Mouse (Mus musculus) adrenal gland, postnatal 10 days (tissue): ENCODE measurements around the gene Ankdd1b. TPM values are rescaled to one million over a fixed set of nuclear protein-coding genes. Genes with fewer than 3 reads are reported as not detected.

Source experiments
- DNase-seq: peaks from one replicate; pipeline ENCODE4 v3.0.0; 2021; ENCODE audit warnings: mixed read lengths
- total RNA-seq, 2 experiments: library from RNA; stranded (reverse); gene quantifications; 2 replicates each; pipeline ENCODE4 v1.2.3; 2021

Gene Ankdd1b
- total RNA-seq, 2 experiments from 2014 or later = 1.2 TPM

GRCm38 (mm10) chr13:96454288-96454687 lies 16.7 kb downstream of the Ankdd1b start:
- peak; percentile 56 for DNase-seq

GRCm38 (mm10) chr13:96452621-96453020 lies 18.4 kb downstream of the Ankdd1b start:
- no peak for DNase-seq

- no peak for DNase-seq
These were observed 19.4 kb downstream of the Ankdd1b start for GRCm38 (mm10) chr13:96451386-96452140.

- peak; percentile 59 for DNase-seq
These were observed 20.1 kb downstream of the Ankdd1b start for GRCm38 (mm10) chr13:96450869-96451268.

- no peak for DNase-seq
These were observed 20.7 kb downstream of the Ankdd1b start for GRCm38 (mm10) chr13:96450205-96450856.

GRCm38 (mm10) chr13:96440436-96440835 lies 30.6 kb downstream of the Ankdd1b start:
- no peak for DNase-seq

- no peak for DNase-seq
These were observed 34.1 kb downstream of the Ankdd1b start for GRCm38 (mm10) chr13:96436921-96437320.

- DNase-seq = peak; percentile 54
These were observed 35.2 kb downstream of the Ankdd1b start for GRCm38 (mm10) chr13:96435793-96436192.

- DNase-seq = peak; percentile 25
These were observed 36.1 kb downstream of the Ankdd1b start for GRCm38 (mm10) chr13:96434899-96435331.

- DNase-seq = no peak
These were observed 37.3 kb downstream of the Ankdd1b start for GRCm38 (mm10) chr13:96433648-96434190.

- no peak for DNase-seq
These were observed 38.0 kb downstream of the Ankdd1b start for GRCm38 (mm10) chr13:96433041-96433440.

- DNase-seq = peak; percentile 39
These were observed 38.6 kb downstream of the Ankdd1b start for GRCm38 (mm10) chr13:96432376-96432811.

- peak; percentile 94 for DNase-seq
These were observed 39.3 kb downstream of the Ankdd1b start for GRCm38 (mm10) chr13:96431595-96432156.

- no peak for DNase-seq
These were observed 42.5 kb downstream of the Ankdd1b start for GRCm38 (mm10) chr13:96428531-96428930.

- no peak for DNase-seq
These were observed 45.0 kb downstream of the Ankdd1b start for GRCm38 (mm10) chr13:96426044-96426443.

GRCm38 (mm10) chr13:96424496-96425274 lies 46.3 kb downstream of the Ankdd1b start:
- no peak for DNase-seq

GRCm38 (mm10) chr13:96421230-96421629 lies 49.8 kb downstream of the Ankdd1b start:
- DNase-seq = no peak

- peak; percentile 29 for DNase-seq
These were observed 52.5 kb downstream of the Ankdd1b start for GRCm38 (mm10) chr13:96418487-96418886.

- DNase-seq = no peak
These were observed 53.7 kb downstream of the Ankdd1b start for GRCm38 (mm10) chr13:96417261-96417813.

GRCm38 (mm10) chr13:96416380-96416779 lies 54.6 kb downstream of the Ankdd1b start:
- no peak for DNase-seq

GRCm38 (mm10) chr13:96414384-96414783 lies 56.6 kb downstream of the Ankdd1b start:
- no peak for DNase-seq

- no peak for DNase-seq
These were observed 62.2 kb downstream of the Ankdd1b start for GRCm38 (mm10) chr13:96408786-96409185.
